23 mouse cellular contexts compared by ENCODE assay signal in genomic region chr15:85757768-85758167, GRCm38 (mm10). TPM values are rescaled to one million over a fixed set of nuclear protein-coding genes. Genes with fewer than 3 reads are reported as not detected.
DNase-seq lines count a peak whose midpoint lies in the region; ATAC-seq and TF ChIP-seq lines count a peak whose summit lies in the region.
"Had no signal": no experiment of that assay in that cellular context is flagged by ENCODE, and none has a peak within 500 bp of the region (broad histone marks: within the 10 kb centered on the region; RNA-seq: fewer than 3 reads in every experiment).

No protein-coding gene starts in this region.

- DNase-seq in forebrain, postnatal 0 days = no peak
- no peak for DNase-seq in kidney, postnatal 0 days (ENCODE audit: low spot score)
- no peak for DNase-seq in kidney, adult 8-10 months
- DNase-seq in midbrain, postnatal 0 days (ENCODE audit: low spot score) = no peak
- DNase-seq in midbrain, embryonic 10.5 days (ENCODE audit: low spot score) = no peak
- DNase-seq in splenic B cell, adult 2 months (ENCODE audit: low read depth, low spot score) = peak; percentile 11
- DNase-seq: cerebellum, adult 9-11 months; embryo, embryonic 11 days; kidney, adult 11 months; kidney, postnatal 36 days; lung, postnatal 4 days; right cerebral cortex, postnatal 4 days; thymus, adult 2 months had no signal

- WGBS in forebrain, postnatal 0 days = 97% methylated on average over 3 of the region's 3 CpGs
- WGBS in forebrain, embryonic 15.5 days = 95% methylated on average over 3 of the region's 3 CpGs
- 97% methylated on average over 3 of the region's 3 CpGs for WGBS in kidney, postnatal 0 days
- WGBS in midbrain, postnatal 0 days = 96% methylated on average over 3 of the region's 3 CpGs
- 99% methylated on average over 3 of the region's 3 CpGs for WGBS in midbrain, embryonic 10.5 days

- H3K27ac ChIP-seq in forebrain, postnatal 0 days (ENCODE audit: low read depth, low read length) = no peak overlapping the region
- H3K27ac ChIP-seq in forebrain, embryonic 15.5 days (replicated peaks) = no peak overlapping the region
- H3K27ac ChIP-seq in kidney, postnatal 0 days = no peak overlapping the region
- no peak overlapping the region for H3K27ac ChIP-seq in midbrain, postnatal 0 days (ENCODE audit: low read depth, low read length)
- H3K27ac ChIP-seq in midbrain, embryonic 10.5 days (replicated peaks) = no peak overlapping the region
- H3K27ac ChIP-seq: embryonic facial prominence, embryonic 15.5 days; forebrain, embryonic 10.5 days; heart, embryonic 15.5 days; hindbrain, embryonic 12.5 days; liver, embryonic 15.5 days; neural tube, embryonic 15.5 days had no signal

- no peak for ATAC-seq in forebrain, postnatal 0 days
- no peak for ATAC-seq in forebrain, embryonic 15.5 days (replicated peaks)
- no peak for ATAC-seq in kidney, postnatal 0 days (replicated peaks; ENCODE audit: low FRiP score, low read depth)
- no peak for ATAC-seq in midbrain, postnatal 0 days (ENCODE audit: low FRiP score)
- no peak for ATAC-seq in frontal cortex, adult (ENCODE audit: low TSS enrichment)

- H3K36me3 ChIP-seq in forebrain, postnatal 0 days (ENCODE audit: insufficient read depth) = no peaks in the 10 kb centered on the region
- H3K36me3 ChIP-seq in forebrain, embryonic 15.5 days = no peaks in the 10 kb centered on the region
- H3K36me3 ChIP-seq in kidney, postnatal 0 days (ENCODE audit: insufficient read depth, low read length) = no peaks in the 10 kb centered on the region
- H3K36me3 ChIP-seq in midbrain, postnatal 0 days (ENCODE audit: insufficient read depth, low read length) = no peaks in the 10 kb centered on the region
- H3K36me3 ChIP-seq in midbrain, embryonic 10.5 days = no peaks in the 10 kb centered on the region
- no peaks in the 10 kb centered on the region for H3K36me3 ChIP-seq in splenic B cell, adult 2 months (ENCODE audit: control insufficient read depth, insufficient read depth, low read length, poor library complexity, severe bottlenecking)
- H3K36me3 ChIP-seq: embryonic facial prominence, embryonic 15.5 days; forebrain, embryonic 10.5 days; hindbrain, embryonic 12.5 days; neural tube, embryonic 15.5 days had no signal

- H3K27me3 ChIP-seq in forebrain, postnatal 0 days (ENCODE audit: insufficient read depth, low read length) = no peaks in the 10 kb centered on the region
- no peaks in the 10 kb centered on the region for H3K27me3 ChIP-seq in forebrain, embryonic 15.5 days
- no peaks in the 10 kb centered on the region for H3K27me3 ChIP-seq in kidney, postnatal 0 days (ENCODE audit: insufficient read depth, low read length)
- H3K27me3 ChIP-seq in midbrain, postnatal 0 days (ENCODE audit: insufficient read depth, low read length) = no peaks in the 10 kb centered on the region
- no peaks in the 10 kb centered on the region for H3K27me3 ChIP-seq in midbrain, embryonic 10.5 days (ENCODE audit: low read depth, poor library complexity, severe bottlenecking)
- no peaks in the 10 kb centered on the region for H3K27me3 ChIP-seq in splenic B cell, adult 2 months (ENCODE audit: control insufficient read depth, insufficient read depth, low read length, poor library complexity, severe bottlenecking)
- H3K27me3 ChIP-seq: embryonic facial prominence, embryonic 15.5 days; heart, embryonic 15.5 days; hindbrain, embryonic 12.5 days; liver, embryonic 15.5 days; neural tube, embryonic 15.5 days had no signal

- H3K9ac ChIP-seq in forebrain, postnatal 0 days = no peak overlapping the region
- H3K9ac ChIP-seq in forebrain, embryonic 15.5 days (replicated peaks) = no peak overlapping the region
- H3K9ac ChIP-seq in kidney, postnatal 0 days (ENCODE audit: low read depth, low read length) = no peak overlapping the region
- no peak overlapping the region for H3K9ac ChIP-seq in midbrain, postnatal 0 days (replicated peaks; ENCODE audit: low read length, poor library complexity, severe bottlenecking)
- H3K9ac ChIP-seq: embryonic facial prominence, embryonic 15.5 days; heart, embryonic 15.5 days; hindbrain, embryonic 12.5 days; liver, embryonic 15.5 days; neural tube, embryonic 15.5 days had no signal

- TF ChIP-seq CTCF in forebrain, postnatal 0 days (IDR thresholded peaks at IDR 0.05; ENCODE audit: low read depth) = peak; percentile 30; the same call in 1 of the 2 replicates
- TF ChIP-seq CTCF in kidney, postnatal 0 days (IDR thresholded peaks at IDR 0.05; ENCODE audit: low read depth) = peak; percentile 25; the same call in 1 of the 2 replicates
- TF ChIP-seq CTCF in midbrain, postnatal 0 days (IDR thresholded peaks at IDR 0.05) = peak; percentile 41

- no peak overlapping the region for H3K4me2 ChIP-seq in forebrain, postnatal 0 days (ENCODE audit: low read depth)
- H3K4me2 ChIP-seq in forebrain, embryonic 15.5 days (replicated peaks) = no peak overlapping the region
- H3K4me2 ChIP-seq in kidney, postnatal 0 days (ENCODE audit: low read length) = no peak overlapping the region
- H3K4me2 ChIP-seq in midbrain, postnatal 0 days (ENCODE audit: low read depth, low read length, poor library complexity, severe bottlenecking) = no peak overlapping the region
- H3K4me2 ChIP-seq: embryonic facial prominence, embryonic 15.5 days; heart, embryonic 15.5 days; hindbrain, embryonic 12.5 days; liver, embryonic 15.5 days; midbrain, embryonic 11.5 days; neural tube, embryonic 15.5 days had no signal

- H3K4me3 ChIP-seq in forebrain, postnatal 0 days (ENCODE audit: low read depth, low read length) = no peak overlapping the region
- no peak overlapping the region for H3K4me3 ChIP-seq in forebrain, embryonic 15.5 days
- H3K4me3 ChIP-seq in kidney, postnatal 0 days (replicated peaks; ENCODE audit: low read depth, low read length) = no peak overlapping the region
- H3K4me3 ChIP-seq in midbrain, postnatal 0 days (ENCODE audit: low read depth, low read length) = no peak overlapping the region
- no peak overlapping the region for H3K4me3 ChIP-seq in midbrain, embryonic 10.5 days
- H3K4me3 ChIP-seq: embryonic facial prominence, embryonic 15.5 days; forebrain, embryonic 10.5 days; heart, embryonic 15.5 days; hindbrain, embryonic 12.5 days; liver, embryonic 15.5 days; neural tube, embryonic 15.5 days had no signal

- no peaks in the 10 kb centered on the region for H3K4me1 ChIP-seq in forebrain, postnatal 0 days (ENCODE audit: insufficient read depth)
- H3K4me1 ChIP-seq in forebrain, embryonic 15.5 days = no peaks in the 10 kb centered on the region
- no peaks in the 10 kb centered on the region for H3K4me1 ChIP-seq in kidney, postnatal 0 days (replicated peaks; ENCODE audit: insufficient read depth, low read length)
- H3K4me1 ChIP-seq in midbrain, postnatal 0 days (ENCODE audit: insufficient read depth, low read length) = no peaks in the 10 kb centered on the region
- no peaks in the 10 kb centered on the region for H3K4me1 ChIP-seq in midbrain, embryonic 10.5 days
- H3K4me1 ChIP-seq: embryonic facial prominence, embryonic 15.5 days; forebrain, embryonic 10.5 days; hindbrain, embryonic 12.5 days; neural tube, embryonic 15.5 days had no signal

- H3K9me3 ChIP-seq in forebrain, postnatal 0 days (ENCODE audit: low read length) = no peaks in the 10 kb centered on the region
- H3K9me3 ChIP-seq in forebrain, embryonic 15.5 days = 0 out of 2 replicates have a peak, but pooled peaks cover 3% of the 10 kb centered on the region
- no peaks in the 10 kb centered on the region for H3K9me3 ChIP-seq in kidney, postnatal 0 days (replicated peaks; ENCODE audit: low read length)
- no peaks in the 10 kb centered on the region for H3K9me3 ChIP-seq in midbrain, postnatal 0 days (ENCODE audit: low read length)
- peaks cover 13% of the 10 kb centered on the region; the same call in 1 of the 2 replicates for H3K9me3 ChIP-seq in midbrain, embryonic 10.5 days (replicated peaks)
- H3K9me3 ChIP-seq: neural tube, embryonic 15.5 days had no signal

RNA-seq across cellular contexts. Expression of gene Ppara, which starts 23.0 kb away (rescaled TPM):
- total RNA-seq in forebrain, postnatal 0 days (2014; rRNA removed) = 0.92 and 1.7 TPM in 2 replicates
- polyA plus RNA-seq in forebrain, postnatal 0 days (2015; fragmentation: Nextera tagmentation; extraction: Ambion mirVana) = 1.9 and 2.0 TPM in 2 replicates
- polyA plus RNA-seq in forebrain, embryonic 15.5 days (2015; fragmentation: Nextera tagmentation; extraction: Ambion mirVana) = 1.4 and 1.5 TPM in 2 replicates
- 10.9 and 12.0 TPM in 2 replicates for polyA plus RNA-seq in kidney, postnatal 0 days (2015; fragmentation: Nextera tagmentation; extraction: Ambion mirVana)
- 1.6 TPM in 2 replicates for total RNA-seq in midbrain, postnatal 0 days (2014; rRNA removed)
- 0.86 and 2.8 TPM in 2 replicates for polyA plus RNA-seq in midbrain, postnatal 0 days (2015; fragmentation: Nextera tagmentation; extraction: Ambion mirVana)
- polyA plus RNA-seq in midbrain, embryonic 10.5 days (2016; fragmentation: Nextera tagmentation; extraction: Ambion mirVana) = 0.51 and 0.78 TPM in 2 replicates
- total RNA-seq: granulocyte monocyte progenitor cell, adult 5-6 weeks had no signal

RNA-seq across cellular contexts. Expression of gene Cdpf1, which starts 53.7 kb away (rescaled TPM):
- total RNA-seq in forebrain, postnatal 0 days (2014; rRNA removed) = 14.8 and 18.8 TPM in 2 replicates
- polyA plus RNA-seq in forebrain, postnatal 0 days (2015; fragmentation: Nextera tagmentation; extraction: Ambion mirVana) = 28.4 and 33.1 TPM in 2 replicates
- polyA plus RNA-seq in forebrain, embryonic 15.5 days (2015; fragmentation: Nextera tagmentation; extraction: Ambion mirVana) = 22.8 and 24.3 TPM in 2 replicates
- 35.3 and 38.5 TPM in 2 replicates for polyA plus RNA-seq in kidney, postnatal 0 days (2015; fragmentation: Nextera tagmentation; extraction: Ambion mirVana)
- 16.2 and 31.7 TPM in 2 replicates for total RNA-seq in midbrain, postnatal 0 days (2014; rRNA removed)
- 22.8 and 23.0 TPM in 2 replicates for polyA plus RNA-seq in midbrain, postnatal 0 days (2015; fragmentation: Nextera tagmentation; extraction: Ambion mirVana)
- 28.0 and 32.5 TPM in 2 replicates for polyA plus RNA-seq in midbrain, embryonic 10.5 days (2016; fragmentation: Nextera tagmentation; extraction: Ambion mirVana)
